Mouse (Mus musculus): Measurements from ENCODE around the gene 1110017D15Rik.

DNA sequence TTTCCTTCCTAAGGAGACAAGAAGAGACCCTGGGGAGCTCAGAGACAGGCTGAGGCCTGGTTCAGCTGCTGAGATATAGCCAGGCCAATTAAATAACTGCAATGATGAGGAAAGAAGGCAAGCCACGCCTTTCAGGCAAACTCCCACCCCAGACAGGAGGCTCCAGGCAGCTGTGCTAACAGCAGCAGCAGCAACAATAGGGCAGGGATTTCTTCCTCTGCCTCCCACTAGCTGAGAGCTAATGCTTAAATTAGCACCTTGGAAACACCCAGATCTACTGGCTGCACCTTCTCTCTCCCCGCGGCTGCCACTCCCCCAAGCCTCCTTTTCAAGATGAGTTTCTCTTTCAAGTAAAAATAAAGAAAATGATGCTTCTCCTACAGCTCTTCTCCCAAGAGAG is 49.0 kb upstream of the 1110017D15Rik start:
- TF ChIP-seq POLR2A (IDR thresholded peaks at IDR 0.05; ENCODE audit: extremely low read depth, insufficient read depth, low read length) (no peak), CTCF (IDR thresholded peaks at IDR 0.05; ENCODE audit: extremely low read depth, insufficient read depth, low read length) (no peak)
